ENCODE assay signal across 26 mouse cellular contexts in genomic region chr19:6070571-6071250, GRCm38 (mm10). TPM values are rescaled to one million over a fixed set of nuclear protein-coding genes. Genes with fewer than 3 reads are reported as not detected.
DNase-seq lines count a peak whose midpoint lies in the region; TF ChIP-seq lines count a peak whose summit lies in the region.
"Had no signal": no experiment of that assay in that cellular context is flagged by ENCODE, and none has a peak within 500 bp of the region (broad histone marks: within the 10 kb centered on the region; RNA-seq: fewer than 3 reads in every experiment).

No protein-coding gene starts in this region.

- peak; percentile 30 for TF ChIP-seq POLR2A in ES-Bruce4 (IDR thresholded peaks at IDR 0.05; ENCODE audit: insufficient read depth, low read length)

- 92% methylated on average over 31 of the region's 31 CpGs for WGBS in embryonic facial prominence, embryonic 10.5 days

- no peak overlapping the region for H3K27ac ChIP-seq in ES-Bruce4 (ENCODE audit: insufficient read depth, low read length)
- no peak overlapping the region for H3K27ac ChIP-seq in embryonic facial prominence, embryonic 10.5 days (replicated peaks)
- H3K27ac ChIP-seq: embryonic facial prominence, embryonic 13.5 days; forebrain, embryonic 15.5 days; heart, adult 2 months; heart, embryonic 15.5 days; kidney, postnatal 0 days; liver, embryonic 14.5 days; lung, embryonic 15.5 days; macrophage; midbrain, embryonic 12.5 days had no signal

- no peaks in the 10 kb centered on the region for H3K36me3 ChIP-seq in ES-Bruce4 (ENCODE audit: control insufficient read depth, insufficient read depth, low read length, poor library complexity, severe bottlenecking)
- peaks cover 63% of the 10 kb centered on the region for H3K36me3 ChIP-seq in embryonic facial prominence, embryonic 10.5 days (replicated peaks)

- no peaks in the 10 kb centered on the region for H3K9me3 ChIP-seq in ES-Bruce4 (replicated peaks; ENCODE audit: control insufficient read depth, insufficient read depth, low read length, poor library complexity, severe bottlenecking)
- no peaks in the 10 kb centered on the region for H3K9me3 ChIP-seq in embryonic facial prominence, embryonic 10.5 days
- H3K9me3 ChIP-seq: embryonic facial prominence, embryonic 13.5 days; forebrain, embryonic 15.5 days; heart, embryonic 15.5 days; lung, embryonic 15.5 days; midbrain, embryonic 12.5 days had no signal

- peak overlapping the region; percentile 63 for H3K4me3 ChIP-seq in ES-Bruce4 (ENCODE audit: low read depth, low read length)
- H3K4me3 ChIP-seq in embryonic facial prominence, embryonic 10.5 days, result peak overlapping the region; percentile 21; the same call in 1 of the 2 replicates
- H3K4me3 ChIP-seq: embryonic facial prominence, embryonic 13.5 days; forebrain, embryonic 15.5 days; heart, adult 2 months; heart, embryonic 15.5 days; lung, embryonic 15.5 days; midbrain, embryonic 12.5 days had no signal

- H3K9ac ChIP-seq in ES-Bruce4 (ENCODE audit: low read depth, poor library complexity, severe bottlenecking), result peak overlapping the region; percentile 13
- H3K9ac ChIP-seq: embryonic facial prominence, embryonic 13.5 days; forebrain, embryonic 15.5 days; heart, embryonic 15.5 days; liver, embryonic 14.5 days; lung, embryonic 15.5 days; midbrain, embryonic 12.5 days had no signal

- H3K4me1 ChIP-seq in ES-Bruce4 (ENCODE audit: control insufficient read depth, insufficient read depth, low read length), result peaks cover 2% of the 10 kb centered on the region
- peaks cover 28% of the 10 kb centered on the region for H3K4me1 ChIP-seq in embryonic facial prominence, embryonic 10.5 days

- TF ChIP-seq EP300 in ES-Bruce4 (IDR thresholded peaks at IDR 0.05; ENCODE audit: insufficient read depth, low read depth, low read length), result no peak

- peak; percentile 10 for DNase-seq in kidney, postnatal 10 days
- DNase-seq in kidney, postnatal 36 days, result no peak
- peak; percentile 56 for DNase-seq in CD4-positive helper T cell, adult 2 months (ENCODE audit: low read depth, low spot score)
- DNase-seq in embryonic facial prominence, embryonic 10.5 days (ENCODE audit: low spot score), result no peak
- no peak for DNase-seq in lung, postnatal 14 days
- no peak for DNase-seq in adrenal gland, postnatal 14 days
- DNase-seq: adrenal gland, adult 8-10 months; cerebellum, adult 11-12 months; gastrocnemius, postnatal 25 days; heart, adult 2 months; kidney, adult 18-20 months; right cerebral cortex, postnatal 4 days had no signal

- no peaks in the 10 kb centered on the region for H3K27me3 ChIP-seq in ES-Bruce4 (ENCODE audit: control insufficient read depth, insufficient read depth, low read length, poor library complexity, severe bottlenecking)
- H3K27me3 ChIP-seq in embryonic facial prominence, embryonic 10.5 days (replicated peaks; ENCODE audit: low read depth, poor library complexity, severe bottlenecking), result no peaks in the 10 kb centered on the region
- H3K27me3 ChIP-seq: embryonic facial prominence, embryonic 13.5 days; forebrain, embryonic 15.5 days; heart, embryonic 15.5 days; lung, embryonic 15.5 days; midbrain, embryonic 12.5 days had no signal

- no peak for TF ChIP-seq CTCF in ES-Bruce4 (IDR thresholded peaks at IDR 0.05; ENCODE audit: low read depth, low read length)

RNA-seq across cellular contexts. Expression of gene Tm7sf2, which starts 2.5 kb away (rescaled TPM):
- polyA plus RNA-seq in ES-Bruce4 (2011; ENCODE audit: insufficient read depth, insufficient read length, low read depth, missing spikeins), result 19.1 and 25.8 TPM in 2 replicates
- 30.3 and 31.4 TPM in 2 replicates for polyA plus RNA-seq in embryonic facial prominence, embryonic 10.5 days (2016; fragmentation: Nextera tagmentation; extraction: Ambion mirVana)
- total RNA-seq in adrenal gland, postnatal 14 days (2021), result 9.5 and 19.3 TPM in 2 replicates

RNA-seq across cellular contexts. Expression of gene Vps51, which starts 6.3 kb away (rescaled TPM):
- polyA plus RNA-seq in ES-Bruce4 (2011; ENCODE audit: insufficient read depth, insufficient read length, low read depth, missing spikeins), result 46.6 and 47.4 TPM in 2 replicates
- polyA plus RNA-seq in embryonic facial prominence, embryonic 10.5 days (2016; fragmentation: Nextera tagmentation; extraction: Ambion mirVana), result 70.5 and 71.9 TPM in 2 replicates
- total RNA-seq in adrenal gland, postnatal 14 days (2021), result 44.9 and 47.9 TPM in 2 replicates

RNA-seq across cellular contexts. Expression of gene Tmem262, which starts 9.1 kb away (rescaled TPM):
- not detected in 2 replicates for polyA plus RNA-seq in ES-Bruce4 (2011; ENCODE audit: insufficient read depth, insufficient read length, low read depth, missing spikeins)
- not detected in 2 replicates for polyA plus RNA-seq in embryonic facial prominence, embryonic 10.5 days (2016; fragmentation: Nextera tagmentation; extraction: Ambion mirVana)
- not detected in 2 replicates for total RNA-seq in adrenal gland, postnatal 14 days (2021)
- total RNA-seq: gastrocnemius, postnatal 25 days; heart, adult 2 months; hematopoietic stem cell, adult 5-6 weeks; layer of hippocampus, adult 8-10 months; left cerebral cortex, postnatal 25 days had no signal
- polyA plus RNA-seq: C2C12; cortical plate, adult 2 months; embryonic facial prominence, embryonic 13.5 days; forebrain, embryonic 15.5 days; heart, adult 2 months; heart, embryonic 15.5 days; kidney, postnatal 0 days; liver, embryonic 14.5 days; lung, embryonic 15.5 days; macrophage; midbrain, embryonic 12.5 days had no signal

RNA-seq across cellular contexts. Expression of gene Znhit2, which starts 9.7 kb away (rescaled TPM):
- 6.5 and 8.9 TPM in 2 replicates for polyA plus RNA-seq in ES-Bruce4 (2011; ENCODE audit: insufficient read depth, insufficient read length, low read depth, missing spikeins)
- polyA plus RNA-seq in embryonic facial prominence, embryonic 10.5 days (2016; fragmentation: Nextera tagmentation; extraction: Ambion mirVana), result 33.8 and 35.6 TPM in 2 replicates
- total RNA-seq in adrenal gland, postnatal 14 days (2021), result 24.9 and 25.3 TPM in 2 replicates

RNA-seq across cellular contexts. Expression of gene Gm28374, which starts 11.3 kb away (rescaled TPM):
- polyA plus RNA-seq in ES-Bruce4 (2011; ENCODE audit: insufficient read depth, insufficient read length, low read depth, missing spikeins), result not detected in 2 replicates
- 2.0 TPM in 2 replicates for polyA plus RNA-seq in embryonic facial prominence, embryonic 10.5 days (2016; fragmentation: Nextera tagmentation; extraction: Ambion mirVana)
- total RNA-seq in adrenal gland, postnatal 14 days (2021), result not detected in 2 replicates
- total RNA-seq: adrenal gland, adult 8-10 months; gastrocnemius, postnatal 25 days; heart, adult 2 months; hematopoietic stem cell, adult 5-6 weeks had no signal
- polyA plus RNA-seq: heart, adult 2 months had no signal

Comparison
In these comparisons a context has a peak if more than half of its experiments do, and no peak if none do; other contexts are left out.
1. DNase-seq: peak in kidney, postnatal 10 days (single experiment) and CD4-positive helper T cell, adult 2 months (single experiment); none in kidney, postnatal 36 days (0 of 2), embryonic facial prominence, embryonic 10.5 days (single experiment), lung, postnatal 14 days (single experiment) and adrenal gland, postnatal 14 days (single experiment).